9 mouse cellular contexts compared by ENCODE assay signal in genomic region chr4:117190660-117191059, GRCm38 (mm10). TPM values are rescaled to one million over a fixed set of nuclear protein-coding genes. Genes with fewer than 3 reads are reported as not detected.
A peak's percentile ranks its signal among the peaks of the same experiment; 100 is the strongest.
DNase-seq lines count a peak whose midpoint lies in the region; ATAC-seq lines count a peak whose summit lies in the region.
"Had no signal": no experiment of that assay in that cellular context is flagged by ENCODE, and none has a peak within 500 bp of the region (broad histone marks: within the 10 kb centered on the region; RNA-seq: fewer than 3 reads in every experiment).

No protein-coding gene starts in this region.

- H3K9me3 ChIP-seq in hindbrain, embryonic 10.5 days, result no peaks in the 10 kb centered on the region
- H3K9me3 ChIP-seq in hindbrain, embryonic 11.5 days (ENCODE audit: control insufficient read depth, low read length), result no peaks in the 10 kb centered on the region
- H3K9me3 ChIP-seq in midbrain, embryonic 12.5 days, result no peaks in the 10 kb centered on the region

- peak overlapping the region; percentile 90; the same call in 1 of the 2 replicates for H3K27ac ChIP-seq in hindbrain, embryonic 10.5 days
- H3K27ac ChIP-seq in hindbrain, embryonic 11.5 days (ENCODE audit: low read depth, low read length), result no peak overlapping the region
- peak overlapping the region; percentile 77 for H3K27ac ChIP-seq in midbrain, embryonic 12.5 days (replicated peaks)

- no peak overlapping the region for H3K4me2 ChIP-seq in hindbrain, embryonic 11.5 days (replicated peaks; ENCODE audit: low read depth, low read length)
- H3K4me2 ChIP-seq in midbrain, embryonic 12.5 days (replicated peaks), result no peak overlapping the region

- no peak for ATAC-seq in hindbrain, embryonic 11.5 days (ENCODE audit: low FRiP score)
- ATAC-seq in granulocyte monocyte progenitor cell, adult 5-6 weeks (replicated peaks; ENCODE audit: poor library complexity, severe bottlenecking), result 0 out of 2 replicates have a peak, but pooled peaks have one; percentile 7
- no peak for ATAC-seq in midbrain, embryonic 12.5 days (ENCODE audit: low FRiP score, low read depth)
- ATAC-seq: Patski had no signal

- no peak overlapping the region for H3K4me3 ChIP-seq in hindbrain, embryonic 10.5 days
- H3K4me3 ChIP-seq in hindbrain, embryonic 11.5 days (ENCODE audit: low read depth, low read length), result no peak overlapping the region
- no peak overlapping the region for H3K4me3 ChIP-seq in midbrain, embryonic 12.5 days

- no peaks in the 10 kb centered on the region for H3K27me3 ChIP-seq in hindbrain, embryonic 10.5 days (ENCODE audit: insufficient read depth, poor library complexity, severe bottlenecking)
- H3K27me3 ChIP-seq in hindbrain, embryonic 11.5 days (ENCODE audit: control insufficient read depth, insufficient read depth, low read length), result no peaks in the 10 kb centered on the region
- no peaks in the 10 kb centered on the region for H3K27me3 ChIP-seq in midbrain, embryonic 12.5 days
- H3K27me3 ChIP-seq: Patski had no signal

- WGBS in hindbrain, embryonic 10.5 days, result 72% methylated on average over 7 of the region's 7 CpGs
- 73% methylated on average over 7 of the region's 7 CpGs for WGBS in hindbrain, embryonic 11.5 days
- WGBS in midbrain, embryonic 12.5 days, result 70% methylated on average over 7 of the region's 7 CpGs

- peaks cover 4% of the 10 kb centered on the region for H3K4me1 ChIP-seq in hindbrain, embryonic 10.5 days (replicated peaks)
- H3K4me1 ChIP-seq in hindbrain, embryonic 11.5 days (replicated peaks; ENCODE audit: control insufficient read depth, insufficient read depth, low read length), result no peaks in the 10 kb centered on the region
- H3K4me1 ChIP-seq in midbrain, embryonic 12.5 days, result peaks cover 9% of the 10 kb centered on the region

- H3K9ac ChIP-seq in hindbrain, embryonic 11.5 days (ENCODE audit: low read depth, low read length), result no peak overlapping the region
- no peak overlapping the region for H3K9ac ChIP-seq in midbrain, embryonic 12.5 days (replicated peaks)

- no peaks in the 10 kb centered on the region for H3K36me3 ChIP-seq in hindbrain, embryonic 10.5 days
- H3K36me3 ChIP-seq in hindbrain, embryonic 11.5 days (ENCODE audit: control insufficient read depth, insufficient read depth, low read length), result no peaks in the 10 kb centered on the region
- H3K36me3 ChIP-seq in midbrain, embryonic 12.5 days, result no peaks in the 10 kb centered on the region

- no peak for DNase-seq in hindbrain, embryonic 10.5 days (ENCODE audit: low spot score)
- no peak for DNase-seq in hindbrain, embryonic 11.5 days (ENCODE audit: low spot score)
- DNase-seq in adipocyte (ENCODE audit: low spot score), result peak; percentile 56
- no peak for DNase-seq in layer of hippocampus, adult 8-10 months (ENCODE audit: low spot score in 2 of 2)
- DNase-seq in urinary bladder, postnatal 14 days (ENCODE audit: low spot score), result no peak
- no peak for DNase-seq in cerebellum, adult 11 months

RNA-seq across cellular contexts. Expression of gene Kif2c, which starts 8.2 kb away (rescaled TPM):
- polyA plus RNA-seq in hindbrain, embryonic 10.5 days (2016; fragmentation: Nextera tagmentation; extraction: Ambion mirVana), result 76.6 and 99.4 TPM in 2 replicates
- 77.5 and 86.2 TPM in 2 replicates for polyA plus RNA-seq in hindbrain, embryonic 11.5 days (2014; fragmentation: Nextera tagmentation; extraction: Ambion mirVana)
- 15.8 and 23.5 TPM in 2 replicates for total RNA-seq in granulocyte monocyte progenitor cell, adult 5-6 weeks (2014; fragmentation: Nextera tagmentation)
- 44.9 and 47.0 TPM in 2 replicates for total RNA-seq in granulocyte monocyte progenitor cell, adult 5-6 weeks (2017)
- 73.7 and 78.0 TPM in 2 replicates for polyA plus RNA-seq in midbrain, embryonic 12.5 days (2016; fragmentation: Nextera tagmentation; extraction: Ambion mirVana)
- total RNA-seq in layer of hippocampus, adult 8-10 months (2022), result under 1 TPM; 0.20 to 0.69 (median 0.37) TPM

RNA-seq across cellular contexts. Expression of gene Rps8, which starts 34.6 kb away (rescaled TPM):
- polyA plus RNA-seq in hindbrain, embryonic 10.5 days (2016; fragmentation: Nextera tagmentation; extraction: Ambion mirVana), result 660 and 807 TPM in 2 replicates
- polyA plus RNA-seq in hindbrain, embryonic 11.5 days (2014; fragmentation: Nextera tagmentation; extraction: Ambion mirVana), result 779 and 892 TPM in 2 replicates
- 4,230 and 5,237 TPM in 2 replicates for total RNA-seq in granulocyte monocyte progenitor cell, adult 5-6 weeks (2014; fragmentation: Nextera tagmentation)
- 2,283 and 2,839 TPM in 2 replicates for total RNA-seq in granulocyte monocyte progenitor cell, adult 5-6 weeks (2017)
- 573 and 608 TPM in 2 replicates for polyA plus RNA-seq in midbrain, embryonic 12.5 days (2016; fragmentation: Nextera tagmentation; extraction: Ambion mirVana)
- 100 to 1,000 TPM; 448 to 635 (median 527) TPM for total RNA-seq in layer of hippocampus, adult 8-10 months (2022)

RNA-seq across cellular contexts. Expression of gene Plk3, which starts 56.9 kb away (rescaled TPM):
- polyA plus RNA-seq in hindbrain, embryonic 10.5 days (2016; fragmentation: Nextera tagmentation; extraction: Ambion mirVana), result 41.8 and 58.6 TPM in 2 replicates
- polyA plus RNA-seq in hindbrain, embryonic 11.5 days (2014; fragmentation: Nextera tagmentation; extraction: Ambion mirVana), result 31.3 and 37.1 TPM in 2 replicates
- total RNA-seq in granulocyte monocyte progenitor cell, adult 5-6 weeks (2014; fragmentation: Nextera tagmentation), result 1.5 and 2.2 TPM in 2 replicates
- total RNA-seq in granulocyte monocyte progenitor cell, adult 5-6 weeks (2017), result 1.5 and 2.5 TPM in 2 replicates
- 33.1 and 40.4 TPM in 2 replicates for polyA plus RNA-seq in midbrain, embryonic 12.5 days (2016; fragmentation: Nextera tagmentation; extraction: Ambion mirVana)
- total RNA-seq in layer of hippocampus, adult 8-10 months (2022), result 1 to 10 TPM; 9.0 to 10.0 (median 9.6) TPM
